Comparison of ENCODE assay signal across 10 mouse cellular contexts in the genomic region with DNA sequence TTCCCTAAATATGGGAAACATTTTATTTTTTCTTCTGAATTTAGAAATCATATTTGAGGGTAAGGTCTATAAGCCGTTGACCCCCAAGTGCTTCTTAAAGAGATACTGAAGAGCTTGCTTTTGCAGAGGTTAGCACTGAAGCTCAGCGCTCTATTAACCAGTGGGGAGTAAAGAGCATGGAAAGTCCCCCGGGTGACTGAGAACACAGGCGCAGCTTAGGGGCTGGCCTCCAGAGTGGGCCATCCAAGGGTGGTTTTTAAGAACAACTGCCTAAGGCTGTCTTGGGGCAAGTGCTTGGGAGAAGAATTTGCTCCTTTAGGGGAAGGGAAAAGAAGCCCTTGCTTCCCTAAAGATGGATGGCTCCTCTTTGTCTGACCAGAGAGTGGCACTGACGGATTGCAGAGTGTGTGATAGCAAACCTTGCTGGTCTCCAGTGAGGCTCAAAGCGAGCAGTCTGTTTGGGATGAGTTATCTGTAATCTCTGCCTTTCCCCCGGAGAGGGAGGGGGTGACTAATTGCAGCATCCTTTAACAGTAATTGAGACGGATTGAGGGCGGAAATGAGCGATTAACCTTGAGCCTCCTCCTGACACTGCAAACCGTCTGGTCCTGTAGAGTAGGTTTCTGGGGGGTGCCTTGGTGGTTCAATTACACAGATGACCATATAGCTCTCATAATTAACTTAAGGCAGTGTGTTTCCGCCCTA.
DNase-seq lines count a peak whose midpoint lies in the region; ATAC-seq lines count a peak whose summit lies in the region.
"Had no signal": no experiment of that assay in that cellular context is flagged by ENCODE, and none has a peak within 500 bp of the region (broad histone marks: within the 10 kb centered on the region; RNA-seq: fewer than 3 reads in every experiment).

No protein-coding gene starts in this region.

- no peak overlapping the region for H3K9ac ChIP-seq in neural tube, embryonic 11.5 days (ENCODE audit: low read length)
- no peak overlapping the region for H3K9ac ChIP-seq in hindbrain, embryonic 12.5 days
- H3K9ac ChIP-seq: liver, embryonic 13.5 days had no signal

- H3K36me3 ChIP-seq in heart, embryonic 10.5 days, result no peaks in the 10 kb centered on the region
- no peaks in the 10 kb centered on the region for H3K36me3 ChIP-seq in neural tube, embryonic 11.5 days (ENCODE audit: control insufficient read depth, insufficient read depth, low read length)
- H3K36me3 ChIP-seq in hindbrain, embryonic 12.5 days, result no peaks in the 10 kb centered on the region
- no peaks in the 10 kb centered on the region; the same call in 1 of the 2 replicates for H3K36me3 ChIP-seq in splenic B cell, adult 2 months (ENCODE audit: control insufficient read depth, insufficient read depth, low read length, poor library complexity, severe bottlenecking)
- H3K36me3 ChIP-seq: liver, embryonic 13.5 days had no signal

- H3K27ac ChIP-seq in heart, embryonic 10.5 days, result 0 out of 2 replicates have a peak overlapping the region, but pooled peaks have one; percentile 29
- H3K27ac ChIP-seq in neural tube, embryonic 11.5 days (ENCODE audit: low read depth, low read length), result 0 out of 2 replicates have a peak overlapping the region, but pooled peaks have one; percentile 4
- no peak overlapping the region for H3K27ac ChIP-seq in hindbrain, embryonic 12.5 days
- H3K27ac ChIP-seq: liver, embryonic 13.5 days had no signal

- H3K27me3 ChIP-seq in heart, embryonic 10.5 days (ENCODE audit: insufficient read depth, poor library complexity, severe bottlenecking), result no peaks in the 10 kb centered on the region
- H3K27me3 ChIP-seq in neural tube, embryonic 11.5 days (ENCODE audit: control insufficient read depth, insufficient read depth, low read length), result no peaks in the 10 kb centered on the region
- no peaks in the 10 kb centered on the region for H3K27me3 ChIP-seq in hindbrain, embryonic 12.5 days
- H3K27me3 ChIP-seq in splenic B cell, adult 2 months (ENCODE audit: control insufficient read depth, insufficient read depth, low read length, poor library complexity, severe bottlenecking), result no peaks in the 10 kb centered on the region
- H3K27me3 ChIP-seq: liver, embryonic 13.5 days had no signal

- H3K9me3 ChIP-seq in heart, embryonic 10.5 days, result no peaks in the 10 kb centered on the region
- H3K9me3 ChIP-seq in neural tube, embryonic 11.5 days (ENCODE audit: control insufficient read depth, low read length), result no peaks in the 10 kb centered on the region
- H3K9me3 ChIP-seq in hindbrain, embryonic 12.5 days (replicated peaks), result no peaks in the 10 kb centered on the region
- H3K9me3 ChIP-seq: liver, embryonic 13.5 days had no signal

- no peak overlapping the region for H3K4me2 ChIP-seq in neural tube, embryonic 11.5 days (ENCODE audit: low read depth)
- no peak overlapping the region for H3K4me2 ChIP-seq in hindbrain, embryonic 12.5 days (replicated peaks)
- H3K4me2 ChIP-seq: liver, embryonic 13.5 days had no signal

- DNase-seq in heart, embryonic 10.5 days (ENCODE audit: low spot score), result no peak
- DNase-seq in heart, adult 18-20 months, result no peak
- peak; percentile 50 for DNase-seq in neural tube, embryonic 11.5 days (ENCODE audit: low spot score)
- DNase-seq in neural tube, embryonic 10.5 days (ENCODE audit: extremely low spot score, low spot score), result no peak
- peak; percentile 57 for DNase-seq in splenic B cell, adult 2 months (ENCODE audit: low read depth, low spot score)
- DNase-seq in urinary bladder, postnatal 4 days (ENCODE audit: low spot score in 2 of 2), result no peak
- DNase-seq: cerebellum, adult 8-10 months; liver, embryonic 13.5 days had no signal

- 23% methylated on average over 12 of the region's 12 CpGs for WGBS in heart, embryonic 10.5 days
- WGBS in neural tube, embryonic 11.5 days, result 18% methylated on average over 12 of the region's 12 CpGs
- WGBS in hindbrain, embryonic 12.5 days, result 33% methylated on average over 12 of the region's 12 CpGs

- H3K4me3 ChIP-seq in heart, embryonic 10.5 days, result no peak overlapping the region
- H3K4me3 ChIP-seq in neural tube, embryonic 11.5 days (ENCODE audit: low read depth, low read length), result no peak overlapping the region
- H3K4me3 ChIP-seq in hindbrain, embryonic 12.5 days, result no peak overlapping the region
- H3K4me3 ChIP-seq: liver, embryonic 13.5 days had no signal

- H3K4me1 ChIP-seq in heart, embryonic 10.5 days, result peaks cover 19% of the 10 kb centered on the region
- peaks cover 8% of the 10 kb centered on the region; the same call in 1 of the 2 replicates for H3K4me1 ChIP-seq in neural tube, embryonic 11.5 days (ENCODE audit: control insufficient read depth, insufficient read depth, low read length)
- peaks cover 27% of the 10 kb centered on the region for H3K4me1 ChIP-seq in hindbrain, embryonic 12.5 days
- H3K4me1 ChIP-seq: liver, embryonic 13.5 days had no signal

- ATAC-seq in neural tube, embryonic 11.5 days (ENCODE audit: insufficient read depth, low FRiP score, low TSS enrichment), result peak; percentile 55
- ATAC-seq in hindbrain, embryonic 12.5 days (ENCODE audit: low FRiP score), result peak; percentile 47
- no peak for ATAC-seq in cerebellum, adult (ENCODE audit: insufficient number of reproducible peaks, low FRiP score, low TSS enrichment)

Comparison
In these comparisons a context has a peak if more than half of its experiments do, and no peak if none do; other contexts are left out.
1. DNase-seq: peak in neural tube, embryonic 11.5 days (single experiment) and splenic B cell, adult 2 months (single experiment); none in heart, embryonic 10.5 days (single experiment), heart, adult 18-20 months (0 of 2), neural tube, embryonic 10.5 days (single experiment) and urinary bladder, postnatal 4 days (0 of 2).